Mouse (Mus musculus) heart, embryonic 15.5 days (tissue): Measurements from ENCODE around the gene 9530003J23Rik. TPM values are rescaled to one million over a fixed set of nuclear protein-coding genes. Genes with fewer than 3 reads are reported as not detected.
"Not testable (repeated sequence)": the region's sequence is repeated elsewhere in the genome, so short reads cannot be mapped to it uniquely, and the experiment has no call there.

Experiments used
- ATAC-seq: fragments of 200-750 bp; cut with Nextera tagmentation; replicated peaks from 2 replicates; pipeline ENCODE4 v1.8.0; 2017; ENCODE audit warnings: low read depth, moderate TSS enrichment; ENCODE audit not compliant: insufficient number of reproducible peaks, insufficient read depth, low FRiP score
- H3K27ac ChIP-seq: fragments of 300-500 bp; sonication (generic); 2 replicates; pipeline ENCODE4 v1.5.1; 2015; ENCODE audit warnings: mild to moderate bottlenecking, inconsistent platforms
- H3K27me3 ChIP-seq: fragments of 300-500 bp; sonication (generic); 2 replicates; pipeline ENCODE4 v1.6.1; 2015; ENCODE audit warnings: inconsistent platforms
- H3K36me3 ChIP-seq: fragments of 300-500 bp; sonication (generic); 2 replicates; pipeline ENCODE4 v1.6.1; 2015; ENCODE audit warnings: mild to moderate bottlenecking, inconsistent platforms
- H3K4me1 ChIP-seq: fragments of 300-500 bp; sonication (generic); replicated peaks from 2 replicates; pipeline ENCODE4 v1.6.1; 2015; ENCODE audit warnings: inconsistent platforms
- H3K4me2 ChIP-seq: fragments of 300-500 bp; sonication (generic); 2 replicates; pipeline ENCODE4 v1.6.1; 2015; ENCODE audit warnings: inconsistent platforms, mild to moderate bottlenecking, moderate library complexity
- H3K4me3 ChIP-seq: fragments of 300-500 bp; sonication (generic); 2 replicates; pipeline ENCODE4 v1.5.1; 2015; ENCODE audit warnings: mild to moderate bottlenecking, inconsistent platforms
- H3K9ac ChIP-seq: fragments of 300-500 bp; sonication (generic); 2 replicates; pipeline ENCODE4 v1.6.1; 2015; ENCODE audit warnings: mild to moderate bottlenecking, inconsistent platforms
- H3K9me3 ChIP-seq: fragments of 300-500 bp; sonication (generic); replicated peaks from 2 replicates; pipeline ENCODE4 v1.6.1; 2016; ENCODE audit warnings: inconsistent platforms
- WGBS: fragments of 180-500 bp; shearing (Covaris S2); methylation state at CpG from one replicate; pipeline ENCODE4 v1.1.7; 2015; ENCODE audit warnings: mixed read lengths; 5-methylcytosine and 5-hydroxymethylcytosine counted together
- polyA plus RNA-seq: library from polyadenylated mRNA; unstranded; fragments of >200 nt; fragmentation: Nextera tagmentation; extraction: Ambion mirVana; gene quantifications from 2 replicates; pipeline ENCODE4 v1.2.1, GENCODE M21; 2015

Gene 9530003J23Rik
- not detected in 2 replicates for polyA plus RNA-seq

GRCm38 (mm10) chr10:117238603-117239002, at the start of gene 9530003J23Rik:
TSS of gene 9530003J23Rik (minus strand) at chr10:117238703.
- Histone ChIP-seq H3K4me1 (no peaks in the 10 kb centered on the region; the same call in 1 of the 2 replicates), H3K4me3 (no peak within 1 kb of the TSS), H3K4me2 (no peak within 1 kb of the TSS), H3K27me3 (no peaks in the 10 kb centered on the region), H3K36me3 (no peaks in the 10 kb centered on the region), H3K9me3 (no peaks in the 10 kb centered on the region), H3K27ac (no peak within 1 kb of the TSS), H3K9ac (no peak within 1 kb of the TSS)
- WGBS = 87% methylated on average over 12 of the region's 12 CpGs
- ATAC-seq = no peak

- Histone ChIP-seq H3K27ac (no peak overlapping the region), H3K9ac (no peak overlapping the region), H3K27me3 (no peaks in the 10 kb centered on the region; the same call in 1 of the 2 replicates), H3K4me3 (no peak overlapping the region), H3K4me2 (no peak overlapping the region), H3K4me1 (peaks cover 15% of the 10 kb centered on the region), H3K36me3 (no peaks in the 10 kb centered on the region), H3K9me3 (no peaks in the 10 kb centered on the region)
- no peak for ATAC-seq
- 76% methylated on average over 3 of the region's 3 CpGs for WGBS
Observed at GRCm38 (mm10) chr10:117287226-117287850, 48.8 kb upstream of the 9530003J23Rik start.

GRCm38 (mm10) chr10:117286366-117286970, 48.0 kb upstream of the 9530003J23Rik start:
- ATAC-seq = no peak
- Histone ChIP-seq H3K4me1 (peaks cover 15% of the 10 kb centered on the region), H3K27ac (no peak overlapping the region), H3K36me3 (no peaks in the 10 kb centered on the region), H3K4me2 (no peak overlapping the region), H3K9ac (no peak overlapping the region), H3K27me3 (no peaks in the 10 kb centered on the region; the same call in 1 of the 2 replicates), H3K4me3 (no peak overlapping the region), H3K9me3 (no peaks in the 10 kb centered on the region)
- 87% methylated on average over 6 of the region's 6 CpGs for WGBS

GRCm38 (mm10) chr10:117285584-117285983, 47.1 kb upstream of the 9530003J23Rik start:
- ATAC-seq, H3K27ac ChIP-seq, H3K4me3 ChIP-seq, H3K9ac ChIP-seq, H3K4me2 ChIP-seq, H3K9me3 ChIP-seq, H3K27me3 ChIP-seq, H3K36me3 ChIP-seq: not testable (repeated sequence)
- 54% methylated on average over 5 of the region's 7 CpGs for WGBS
- peaks cover 15% of the 10 kb centered on the region for H3K4me1 ChIP-seq

GRCm38 (mm10) chr10:117284578-117285520, 46.3 kb upstream of the 9530003J23Rik start:
- H3K9me3 ChIP-seq = no peaks in the 10 kb centered on the region
- peaks cover 15% of the 10 kb centered on the region for H3K4me1 ChIP-seq
- H3K36me3 ChIP-seq = no peaks in the 10 kb centered on the region
- no peak overlapping the region for H3K27ac ChIP-seq
- H3K4me2 ChIP-seq = no peak overlapping the region
- no peaks in the 10 kb centered on the region; the same call in 1 of the 2 replicates for H3K27me3 ChIP-seq
- H3K9ac ChIP-seq = no peak overlapping the region
- H3K4me3 ChIP-seq = no peak overlapping the region
- 53% methylated on average over 10 of the region's 10 CpGs for WGBS
- 0 out of 2 replicates have a peak, but pooled peaks have one; percentile 14 for ATAC-seq

GRCm38 (mm10) chr10:117283871-117284577, 45.5 kb upstream of the 9530003J23Rik start:
- WGBS = 81% methylated on average over 7 of the region's 7 CpGs
- Histone ChIP-seq H3K9ac (no peak overlapping the region), H3K27ac (no peak overlapping the region), H3K36me3 (no peaks in the 10 kb centered on the region), H3K9me3 (no peaks in the 10 kb centered on the region), H3K4me3 (no peak overlapping the region), H3K27me3 (no peaks in the 10 kb centered on the region; the same call in 1 of the 2 replicates), H3K4me2 (no peak overlapping the region), H3K4me1 (peaks cover 13% of the 10 kb centered on the region)
- no peak for ATAC-seq

GRCm38 (mm10) chr10:117283196-117283595, 44.7 kb upstream of the 9530003J23Rik start:
- H3K9me3 ChIP-seq, ATAC-seq, H3K27me3 ChIP-seq, H3K9ac ChIP-seq, H3K36me3 ChIP-seq, H3K4me2 ChIP-seq, H3K4me1 ChIP-seq, H3K4me3 ChIP-seq, H3K27ac ChIP-seq: not testable (repeated sequence)
- 74% methylated on average over 4 of the region's 4 CpGs for WGBS

- no peak overlapping the region for H3K4me3 ChIP-seq
Observed at GRCm38 (mm10) chr10:117282551-117282950, 44.0 kb upstream of the 9530003J23Rik start.

GRCm38 (mm10) chr10:117282049-117282448, 43.5 kb upstream of the 9530003J23Rik start, which contains the start of gene Lyz2:
TSS of gene Lyz2 (minus strand) at chr10:117282321.
- no peaks in the 10 kb centered on the region; the same call in 1 of the 2 replicates for H3K27me3 ChIP-seq
- H3K27ac ChIP-seq = no peak within 1 kb of the TSS
- no peaks in the 10 kb centered on the region for H3K36me3 ChIP-seq
- no peaks in the 10 kb centered on the region for H3K9me3 ChIP-seq
- WGBS = 29% methylated on average over 4 of the region's 4 CpGs
- ATAC-seq = no peak
- peaks cover 7% of the 10 kb centered on the region for H3K4me1 ChIP-seq
- H3K9ac ChIP-seq = no peak within 1 kb of the TSS
- no peak within 1 kb of the TSS for H3K4me2 ChIP-seq
- no peak within 1 kb of the TSS for H3K4me3 ChIP-seq

More at GRCm38 (mm10) chr10:117282551-117282950, 44.0 kb upstream of the 9530003J23Rik start:
- Histone ChIP-seq H3K36me3 (no peaks in the 10 kb centered on the region), H3K27ac (no peak overlapping the region), H3K4me1 (peaks cover 7% of the 10 kb centered on the region), H3K27me3 (no peaks in the 10 kb centered on the region; the same call in 1 of the 2 replicates), H3K4me2 (no peak overlapping the region), H3K9me3 (no peaks in the 10 kb centered on the region), H3K9ac (no peak overlapping the region)
- 68% methylated on average over 2 of the region's 2 CpGs for WGBS
- no peak for ATAC-seq

- ATAC-seq = no peak
- H3K9me3 ChIP-seq = no peaks in the 10 kb centered on the region
- H3K9ac ChIP-seq = no peak overlapping the region
- no peaks in the 10 kb centered on the region for H3K36me3 ChIP-seq
- H3K4me2 ChIP-seq = no peak overlapping the region
- H3K27me3 ChIP-seq = no peaks in the 10 kb centered on the region; the same call in 1 of the 2 replicates
- WGBS = 70% methylated on average over 7 of the region's 7 CpGs
- H3K27ac ChIP-seq = no peak overlapping the region
- no peak overlapping the region for H3K4me3 ChIP-seq
- H3K4me1 ChIP-seq = peaks cover 7% of the 10 kb centered on the region
Observed at GRCm38 (mm10) chr10:117281381-117281920, 42.9 kb upstream of the 9530003J23Rik start.
